Mouse (Mus musculus) embryonic facial prominence, embryonic 12.5 days (tissue): ENCODE measurements around the gene Rnf208. TPM values are rescaled to one million over a fixed set of nuclear protein-coding genes. Genes with fewer than 3 reads are reported as not detected.

Experiments used
- polyA plus RNA-seq: library from polyadenylated mRNA; unstranded; fragments of >200 nt; fragmentation: Nextera tagmentation; extraction: Ambion mirVana; gene quantifications from 2 replicates; pipeline ENCODE4 v1.2.1, GENCODE M21; 2016

Gene Rnf208
- polyA plus RNA-seq, 1 experiment from 2014 or later = 9.4 TPM

Other genes starting within 250 kb of the Rnf208 start
- gene Nsmf, start 187.9 kb upstream of the Rnf208 start, polyA plus RNA-seq = 99.1 and 103 TPM in 2 replicates
- gene Entpd8, start 162.0 kb upstream of the Rnf208 start, polyA plus RNA-seq = not detected in 2 replicates
- 0.19 TPM in 1 of 2 replicates, not detected in the other for gene Noxa1, start 147.1 kb upstream of the Rnf208 start, polyA plus RNA-seq
- gene Nrarp, start 61.5 kb upstream of the Rnf208 start, polyA plus RNA-seq = 21.3 and 24.7 TPM in 2 replicates
- gene Tor4a, start 45.4 kb upstream of the Rnf208 start, polyA plus RNA-seq = 3.1 and 3.9 TPM in 2 replicates
- 119 and 121 TPM in 2 replicates for gene Nelfb, start 30.8 kb upstream of the Rnf208 start, polyA plus RNA-seq
- not detected in 2 replicates for gene Stpg3, start 27.6 kb upstream of the Rnf208 start, polyA plus RNA-seq
- 1.1 TPM in 1 of 2 replicates, not detected in the other for gene Fam166a, start 23.5 kb upstream of the Rnf208 start, polyA plus RNA-seq
- 443 and 449 TPM in 2 replicates for gene Tubb4b, start 17.6 kb upstream of the Rnf208 start, polyA plus RNA-seq
- not detected in 2 replicates for gene Slc34a3, start 7.9 kb upstream of the Rnf208 start, polyA plus RNA-seq
- not detected in 2 replicates for gene Rnf224, start 5.5 kb upstream of the Rnf208 start, polyA plus RNA-seq
- gene Cysrt1, start 197 bp downstream of the Rnf208 start, polyA plus RNA-seq = not detected in 2 replicates
- gene AL732309.1, start 4.6 kb downstream of the Rnf208 start, polyA plus RNA-seq = 3.8 and 4.2 TPM in 2 replicates
- gene Tmem203, start 13.2 kb downstream of the Rnf208 start, polyA plus RNA-seq = 21.6 and 23.6 TPM in 2 replicates
- 9.7 TPM in 2 replicates for gene Tprn, start 20.4 kb downstream of the Rnf208 start, polyA plus RNA-seq
- gene Ssna1, start 30.2 kb downstream of the Rnf208 start, polyA plus RNA-seq = 218 and 231 TPM in 2 replicates
- gene Anapc2, start 30.2 kb downstream of the Rnf208 start, polyA plus RNA-seq = 154 and 155 TPM in 2 replicates
- gene Tmem210, start 45.9 kb downstream of the Rnf208 start, polyA plus RNA-seq = not detected in 2 replicates
- gene Lrrc26, start 47.7 kb downstream of the Rnf208 start, polyA plus RNA-seq = not detected in 2 replicates
- gene Grin1, start 76.9 kb downstream of the Rnf208 start, polyA plus RNA-seq = 1.0 and 1.9 TPM in 2 replicates
- 66.5 and 75.8 TPM in 2 replicates for gene Man1b1, start 90.1 kb downstream of the Rnf208 start, polyA plus RNA-seq
- 25.0 and 27.0 TPM in 2 replicates for gene Dpp7, start 114.1 kb downstream of the Rnf208 start, polyA plus RNA-seq
- gene Uap1l1, start 123.4 kb downstream of the Rnf208 start, polyA plus RNA-seq = 7.9 and 8.9 TPM in 2 replicates
- gene Sapcd2, start 130.1 kb downstream of the Rnf208 start, polyA plus RNA-seq = 51.4 and 51.6 TPM in 2 replicates
- gene Entpd2, start 153.6 kb downstream of the Rnf208 start, polyA plus RNA-seq = 0.41 and 0.42 TPM in 2 replicates
- gene Npdc1, start 157.1 kb downstream of the Rnf208 start, polyA plus RNA-seq = 47.7 and 60.0 TPM in 2 replicates
- not detected in 2 replicates for gene Fut7, start 181.0 kb downstream of the Rnf208 start, polyA plus RNA-seq
- gene Abca2, start 186.4 kb downstream of the Rnf208 start, polyA plus RNA-seq = 4.8 and 5.2 TPM in 2 replicates
- gene Clic3, start 214.6 kb downstream of the Rnf208 start, polyA plus RNA-seq = 1.4 and 1.8 TPM in 2 replicates
- gene Paxx, start 218.8 kb downstream of the Rnf208 start, polyA plus RNA-seq = 28.6 and 28.9 TPM in 2 replicates
- gene Ptgds, start 227.8 kb downstream of the Rnf208 start, polyA plus RNA-seq = 0.70 and 0.96 TPM in 2 replicates